In the genomic region with DNA sequence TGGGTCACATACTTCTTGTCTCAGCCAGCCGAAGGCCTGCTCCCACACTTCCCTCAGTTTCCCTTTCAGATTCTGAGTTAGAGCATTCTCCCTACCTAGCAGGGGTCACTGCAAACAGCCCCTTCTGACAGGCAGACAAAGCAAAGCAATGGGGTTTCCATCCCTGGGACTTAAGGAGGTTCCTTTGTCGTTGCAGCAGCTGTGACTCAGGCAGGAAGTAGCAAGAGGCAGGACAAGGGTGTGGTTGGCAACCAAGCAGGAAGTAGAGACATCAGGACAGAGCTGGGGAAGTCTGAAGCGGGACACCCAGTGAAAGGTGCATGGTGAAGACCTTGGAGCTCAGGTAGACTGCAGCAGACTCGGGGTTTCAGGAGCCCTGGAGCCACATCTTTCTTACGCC, we compare ENCODE assay signal across 8 mouse cellular contexts. TPM values are rescaled to one million over a fixed set of nuclear protein-coding genes. Genes with fewer than 3 reads are reported as not detected.
DNase-seq lines count a peak whose midpoint lies in the region; ATAC-seq and TF ChIP-seq lines count a peak whose summit lies in the region.

No protein-coding gene starts in this region.

- no peaks in the 10 kb centered on the region for H3K9me3 ChIP-seq in forebrain, embryonic 12.5 days
- H3K9me3 ChIP-seq in forebrain, embryonic 11.5 days (ENCODE audit: control insufficient read depth, low read length), result no peaks in the 10 kb centered on the region
- H3K9me3 ChIP-seq in hindbrain, embryonic 14.5 days (ENCODE audit: control insufficient read depth, low read length), result no peaks in the 10 kb centered on the region
- H3K9me3 ChIP-seq in lung, embryonic 15.5 days, result no peaks in the 10 kb centered on the region
- H3K9me3 ChIP-seq in stomach, postnatal 0 days (ENCODE audit: control insufficient read depth, low read length), result no peaks in the 10 kb centered on the region

- TF ChIP-seq EP300 in stomach, postnatal 0 days (optimal IDR thresholded peaks at IDR 0.05), result no peak

- TF ChIP-seq POLR2A in bone marrow macrophage, adult 2 months (IDR thresholded peaks at IDR 0.05; ENCODE audit: borderline replicate concordance, low read depth, low read length), result no peak

- no peaks in the 10 kb centered on the region for H3K27me3 ChIP-seq in forebrain, embryonic 12.5 days
- H3K27me3 ChIP-seq in forebrain, embryonic 11.5 days (ENCODE audit: control insufficient read depth, insufficient read depth, low read length), result no peaks in the 10 kb centered on the region
- H3K27me3 ChIP-seq in hindbrain, embryonic 14.5 days (ENCODE audit: control insufficient read depth, insufficient read depth, low read length), result no peaks in the 10 kb centered on the region
- no peaks in the 10 kb centered on the region for H3K27me3 ChIP-seq in lung, embryonic 15.5 days
- H3K27me3 ChIP-seq in stomach, postnatal 0 days (ENCODE audit: control insufficient read depth, insufficient read depth, low read length), result no peaks in the 10 kb centered on the region

- 73% methylated on average over 5 of the region's 5 CpGs for WGBS in forebrain, embryonic 12.5 days
- 77% methylated on average over 5 of the region's 5 CpGs for WGBS in forebrain, embryonic 11.5 days
- WGBS in hindbrain, embryonic 14.5 days, result 64% methylated on average over 5 of the region's 5 CpGs
- 72% methylated on average over 5 of the region's 5 CpGs for whole genome bisulfite sequencing in lung, embryonic 15.5 days
- 64% methylated on average over 5 of the region's 5 CpGs for WGBS in stomach, postnatal 0 days

- no peak overlapping the region for H3K9ac ChIP-seq in forebrain, embryonic 12.5 days
- no peak overlapping the region for H3K9ac ChIP-seq in forebrain, embryonic 11.5 days (ENCODE audit: low read length)
- H3K9ac ChIP-seq in hindbrain, embryonic 14.5 days, result no peak overlapping the region
- H3K9ac ChIP-seq in lung, embryonic 15.5 days, result no peak overlapping the region
- no peak overlapping the region for H3K9ac ChIP-seq in stomach, postnatal 0 days (ENCODE audit: low read length)

- TF ChIP-seq CTCF in bone marrow macrophage, adult 2 months (IDR thresholded peaks at IDR 0.05; ENCODE audit: low read depth, low read length), result no peak
- no peak for TF ChIP-seq CTCF in stomach, postnatal 0 days (IDR thresholded peaks at IDR 0.05; ENCODE audit: low read depth)

- peaks cover 59% of the 10 kb centered on the region for H3K36me3 ChIP-seq in forebrain, embryonic 12.5 days (replicated peaks)
- peaks cover 3% of the 10 kb centered on the region; the same call in 1 of the 2 replicates for H3K36me3 ChIP-seq in forebrain, embryonic 11.5 days (ENCODE audit: control insufficient read depth, insufficient read depth, low read length)
- peaks cover 30% of the 10 kb centered on the region for H3K36me3 ChIP-seq in hindbrain, embryonic 14.5 days (replicated peaks; ENCODE audit: control insufficient read depth, insufficient read depth)
- peaks cover 44% of the 10 kb centered on the region for H3K36me3 ChIP-seq in lung, embryonic 15.5 days
- H3K36me3 ChIP-seq in stomach, postnatal 0 days (ENCODE audit: control insufficient read depth, insufficient read depth, low read length), result peaks cover 10% of the 10 kb centered on the region; the same call in 1 of the 2 replicates

- no peak for ATAC-seq in forebrain, embryonic 12.5 days (ENCODE audit: low FRiP score)
- ATAC-seq in forebrain, embryonic 11.5 days (replicated peaks; ENCODE audit: low FRiP score), result no peak
- ATAC-seq in hindbrain, embryonic 14.5 days (ENCODE audit: low FRiP score), result no peak
- no peak for ATAC-seq in lung, embryonic 15.5 days (ENCODE audit: borderline replicate concordance, extremely low read depth, low FRiP score, low TSS enrichment)
- peak; percentile 69 for ATAC-seq in stomach, postnatal 0 days (ENCODE audit: low FRiP score, low TSS enrichment)

- H3K27ac ChIP-seq in forebrain, embryonic 12.5 days, result peak overlapping the region; percentile 68
- no peak overlapping the region for H3K27ac ChIP-seq in forebrain, embryonic 11.5 days (ENCODE audit: low read depth, low read length)
- peak overlapping the region; percentile 63 for H3K27ac ChIP-seq in bone marrow macrophage, adult 2 months (ENCODE audit: insufficient read depth, low read depth, low read length)
- peak overlapping the region; percentile 43 for H3K27ac ChIP-seq in hindbrain, embryonic 14.5 days
- peak overlapping the region; percentile 59; the same call in 1 of the 2 replicates for H3K27ac ChIP-seq in lung, embryonic 15.5 days
- peak overlapping the region; percentile 75 for H3K27ac ChIP-seq in stomach, postnatal 0 days (replicated peaks)

- DNase-seq in forebrain, embryonic 11.5 days (ENCODE audit: low spot score), result no peak
- DNase-seq in hindbrain, embryonic 14.5 days (ENCODE audit: low spot score), result no peak
- DNase-seq in stomach, postnatal 0 days (ENCODE audit: low spot score), result peak; percentile 56
- no peak for DNase-seq in cerebellum, adult 8-10 months
- no peak for DNase-seq in right cerebral cortex, adult 18-20 months

- H3K4me3 ChIP-seq in forebrain, embryonic 12.5 days (replicated peaks), result no peak overlapping the region
- no peak overlapping the region for H3K4me3 ChIP-seq in forebrain, embryonic 11.5 days (ENCODE audit: low read depth, low read length)
- H3K4me3 ChIP-seq in bone marrow macrophage, adult 2 months (ENCODE audit: insufficient read depth, low read length), result peak overlapping the region; percentile 34
- no peak overlapping the region for H3K4me3 ChIP-seq in hindbrain, embryonic 14.5 days (replicated peaks; ENCODE audit: low read length)
- H3K4me3 ChIP-seq in lung, embryonic 15.5 days, result no peak overlapping the region
- no peak overlapping the region for H3K4me3 ChIP-seq in stomach, postnatal 0 days (ENCODE audit: low read depth, low read length)

- H3K4me2 ChIP-seq in forebrain, embryonic 12.5 days, result no peak overlapping the region
- no peak overlapping the region for H3K4me2 ChIP-seq in forebrain, embryonic 11.5 days (ENCODE audit: low read depth, low read length, severe bottlenecking)
- no peak overlapping the region for H3K4me2 ChIP-seq in hindbrain, embryonic 14.5 days (replicated peaks)
- H3K4me2 ChIP-seq in lung, embryonic 15.5 days, result no peak overlapping the region
- H3K4me2 ChIP-seq in stomach, postnatal 0 days (replicated peaks; ENCODE audit: low read depth), result no peak overlapping the region

- H3K4me1 ChIP-seq in forebrain, embryonic 12.5 days, result peaks cover 56% of the 10 kb centered on the region
- peaks cover 43% of the 10 kb centered on the region for H3K4me1 ChIP-seq in forebrain, embryonic 11.5 days (replicated peaks; ENCODE audit: control insufficient read depth, insufficient read depth, low read length)
- H3K4me1 ChIP-seq in bone marrow macrophage, adult 2 months (ENCODE audit: control insufficient read depth, insufficient read depth, low read length), result peaks cover 50% of the 10 kb centered on the region
- peaks cover 39% of the 10 kb centered on the region for H3K4me1 ChIP-seq in hindbrain, embryonic 14.5 days (replicated peaks; ENCODE audit: control insufficient read depth, insufficient read depth, low read length)
- peaks cover 70% of the 10 kb centered on the region for H3K4me1 ChIP-seq in lung, embryonic 15.5 days
- H3K4me1 ChIP-seq in stomach, postnatal 0 days (replicated peaks; ENCODE audit: control insufficient read depth, insufficient read depth), result peaks cover 12% of the 10 kb centered on the region

RNA-seq across cellular contexts. Expression of gene Gnai2, which starts 10.6 kb away (rescaled TPM):
- 570 and 587 TPM in 2 replicates for polyA plus RNA-seq in forebrain, embryonic 12.5 days (2016; fragmentation: Nextera tagmentation; extraction: Ambion mirVana)
- polyA plus RNA-seq in forebrain, embryonic 11.5 days (2014; fragmentation: Nextera tagmentation; extraction: Ambion mirVana), result 527 and 580 TPM in 2 replicates
- 994 and 1,017 TPM in 2 replicates for polyA plus RNA-seq in bone marrow macrophage, adult 2 months (2012; ENCODE audit: insufficient read depth, insufficient read length, missing spikeins)
- polyA plus RNA-seq in hindbrain, embryonic 14.5 days (2014; fragmentation: Nextera tagmentation; extraction: Ambion mirVana), result 282 and 291 TPM in 2 replicates
- 469 and 478 TPM in 2 replicates for polyA plus RNA-seq in lung, embryonic 15.5 days (2015; fragmentation: Nextera tagmentation; extraction: Ambion mirVana)
- polyA plus RNA-seq in stomach, postnatal 0 days (2015; fragmentation: Nextera tagmentation; extraction: Ambion mirVana), result 189 and 195 TPM in 2 replicates

RNA-seq across cellular contexts. Expression of gene Sema3b, which starts 15.5 kb away (rescaled TPM):
- polyA plus RNA-seq in forebrain, embryonic 12.5 days (2016; fragmentation: Nextera tagmentation; extraction: Ambion mirVana), result 1.7 and 2.6 TPM in 2 replicates
- 1.7 TPM in 2 replicates for polyA plus RNA-seq in forebrain, embryonic 11.5 days (2014; fragmentation: Nextera tagmentation; extraction: Ambion mirVana)
- polyA plus RNA-seq in bone marrow macrophage, adult 2 months (2012; ENCODE audit: insufficient read depth, insufficient read length, missing spikeins), result not detected in 2 replicates
- 4.2 and 4.5 TPM in 2 replicates for polyA plus RNA-seq in hindbrain, embryonic 14.5 days (2014; fragmentation: Nextera tagmentation; extraction: Ambion mirVana)
- polyA plus RNA-seq in lung, embryonic 15.5 days (2015; fragmentation: Nextera tagmentation; extraction: Ambion mirVana), result 8.2 and 9.1 TPM in 2 replicates
- polyA plus RNA-seq in stomach, postnatal 0 days (2015; fragmentation: Nextera tagmentation; extraction: Ambion mirVana), result 16.3 and 19.1 TPM in 2 replicates

RNA-seq across cellular contexts. Expression of gene Ifrd2, which starts 37.1 kb away (rescaled TPM):
- polyA plus RNA-seq in forebrain, embryonic 12.5 days (2016; fragmentation: Nextera tagmentation; extraction: Ambion mirVana), result 22.1 and 26.3 TPM in 2 replicates
- polyA plus RNA-seq in forebrain, embryonic 11.5 days (2014; fragmentation: Nextera tagmentation; extraction: Ambion mirVana), result 35.0 and 37.2 TPM in 2 replicates
- 8.2 and 8.6 TPM in 2 replicates for polyA plus RNA-seq in bone marrow macrophage, adult 2 months (2012; ENCODE audit: insufficient read depth, insufficient read length, missing spikeins)
- polyA plus RNA-seq in hindbrain, embryonic 14.5 days (2014; fragmentation: Nextera tagmentation; extraction: Ambion mirVana), result 11.2 and 16.5 TPM in 2 replicates
- 40.0 and 44.2 TPM in 2 replicates for polyA plus RNA-seq in lung, embryonic 15.5 days (2015; fragmentation: Nextera tagmentation; extraction: Ambion mirVana)
- polyA plus RNA-seq in stomach, postnatal 0 days (2015; fragmentation: Nextera tagmentation; extraction: Ambion mirVana), result 35.5 and 42.7 TPM in 2 replicates

RNA-seq across cellular contexts. Expression of gene Hyal3, which starts 43.9 kb away (rescaled TPM):
- polyA plus RNA-seq in forebrain, embryonic 12.5 days (2016; fragmentation: Nextera tagmentation; extraction: Ambion mirVana), result 0.80 and 1.2 TPM in 2 replicates
- 0.39 TPM in 1 of 2 replicates, not detected in the other for polyA plus RNA-seq in forebrain, embryonic 11.5 days (2014; fragmentation: Nextera tagmentation; extraction: Ambion mirVana)
- 0.29 and 0.59 TPM in 2 replicates for polyA plus RNA-seq in bone marrow macrophage, adult 2 months (2012; ENCODE audit: insufficient read depth, insufficient read length, missing spikeins)
- polyA plus RNA-seq in hindbrain, embryonic 14.5 days (2014; fragmentation: Nextera tagmentation; extraction: Ambion mirVana), result 0.96 and 1.2 TPM in 2 replicates
- polyA plus RNA-seq in lung, embryonic 15.5 days (2015; fragmentation: Nextera tagmentation; extraction: Ambion mirVana), result 0.99 and 1.4 TPM in 2 replicates
- 1.3 and 1.4 TPM in 2 replicates for polyA plus RNA-seq in stomach, postnatal 0 days (2015; fragmentation: Nextera tagmentation; extraction: Ambion mirVana)

RNA-seq across cellular contexts. Expression of gene Slc38a3, which starts 44.8 kb away (rescaled TPM):
- polyA plus RNA-seq in forebrain, embryonic 12.5 days (2016; fragmentation: Nextera tagmentation; extraction: Ambion mirVana), result 8.5 and 10.6 TPM in 2 replicates
- polyA plus RNA-seq in forebrain, embryonic 11.5 days (2014; fragmentation: Nextera tagmentation; extraction: Ambion mirVana), result 6.7 TPM in 2 replicates
- polyA plus RNA-seq in bone marrow macrophage, adult 2 months (2012; ENCODE audit: insufficient read depth, insufficient read length, missing spikeins), result not detected in 2 replicates
- 48.3 and 48.5 TPM in 2 replicates for polyA plus RNA-seq in hindbrain, embryonic 14.5 days (2014; fragmentation: Nextera tagmentation; extraction: Ambion mirVana)
- 3.9 and 4.1 TPM in 2 replicates for polyA plus RNA-seq in lung, embryonic 15.5 days (2015; fragmentation: Nextera tagmentation; extraction: Ambion mirVana)
- 0.95 and 1.1 TPM in 2 replicates for polyA plus RNA-seq in stomach, postnatal 0 days (2015; fragmentation: Nextera tagmentation; extraction: Ambion mirVana)
